Mouse (Mus musculus) hindbrain, embryonic 11.5 days (tissue): ENCODE measurements at regions not wholly inside any gene's neighbourhood (a gene's known extent, or its start where the extent isn't known, plus 50 kb on each side); places are given as distances from the start of the nearest gene placed in this dataset.

Source experiments
- ATAC-seq: fragments of 200-750 bp; cut with Nextera tagmentation; 2 replicates; pipeline ENCODE4 v1.8.0; 2017; ENCODE audit warnings: mild to moderate bottlenecking, moderate TSS enrichment, moderate library complexity; ENCODE audit not compliant: low FRiP score
- DNase-seq: peaks from one replicate; pipeline ENCODE4 v3.0.0-alpha.2; 2015; ENCODE audit warnings: low spot score
- H3K27ac ChIP-seq: fragments of 300-500 bp; sonication (generic); 2 replicates; pipeline ENCODE4 v1.5.1; 2014; ENCODE audit warnings: mild to moderate bottlenecking, low read depth, low read length
- H3K27me3 ChIP-seq: fragments of 300-500 bp; sonication (generic); 2 replicates; pipeline ENCODE4 v1.6.1; 2014; ENCODE audit warnings: mild to moderate bottlenecking, low read length, moderate library complexity, mixed read lengths; ENCODE audit not compliant: control insufficient read depth, insufficient read depth
- H3K36me3 ChIP-seq: fragments of 300-500 bp; sonication (generic); 2 replicates; pipeline ENCODE4 v1.6.1; 2014; ENCODE audit warnings: mild to moderate bottlenecking, low read length, moderate library complexity, mixed read lengths; ENCODE audit not compliant: control insufficient read depth, insufficient read depth
- H3K4me1 ChIP-seq: fragments of 300-500 bp; sonication (generic); replicated peaks from 2 replicates; pipeline ENCODE4 v1.6.1; 2014; ENCODE audit warnings: low read length, mixed read lengths; ENCODE audit not compliant: control insufficient read depth, insufficient read depth
- H3K4me2 ChIP-seq: fragments of 300-500 bp; sonication (generic); replicated peaks from 2 replicates; pipeline ENCODE4 v1.6.1; 2014; ENCODE audit warnings: mild to moderate bottlenecking, low read depth, low read length
- H3K4me3 ChIP-seq: fragments of 300-500 bp; sonication (generic); 2 replicates; pipeline ENCODE4 v1.5.1; 2014; ENCODE audit warnings: low read depth, low read length
- H3K9ac ChIP-seq: fragments of 300-500 bp; sonication (generic); 2 replicates; pipeline ENCODE4 v1.6.1; 2014; ENCODE audit warnings: low read depth, low read length
- H3K9me3 ChIP-seq: fragments of 300-500 bp; sonication (generic); 2 replicates; pipeline ENCODE4 v1.6.1; 2016; ENCODE audit warnings: low read length; ENCODE audit not compliant: control insufficient read depth
- WGBS: fragments of 180-500 bp; shearing (Covaris S2); extraction: QIAGEN DNeasy Blood & Tissue Kit; methylation state at CpG from one replicate; pipeline ENCODE4 v1.1.7; 2014; 5-methylcytosine and 5-hydroxymethylcytosine counted together

- Histone ChIP-seq H3K4me1 (no peaks in the 10 kb centered on the region), H3K9ac (no peak overlapping the region), H3K4me3 (no peak overlapping the region), H3K4me2 (no peak overlapping the region), H3K27ac (no peak overlapping the region), H3K9me3 (no peaks in the 10 kb centered on the region), H3K27me3 (no peaks in the 10 kb centered on the region), H3K36me3 (no peaks in the 10 kb centered on the region)
- WGBS, result 71% methylated on average over 6 of the region's 6 CpGs
- no peak for ATAC-seq
- no peak for DNase-seq
Observed at GRCm38 (mm10) chr12:78066024-78066423, 128.0 kb upstream of the Gm6657 start.

- no peaks in the 10 kb centered on the region for H3K27me3 ChIP-seq
- ATAC-seq, result no peak
- no peaks in the 10 kb centered on the region for H3K4me1 ChIP-seq
- no peak overlapping the region for H3K4me3 ChIP-seq
- H3K27ac ChIP-seq, result no peak overlapping the region
- no peaks in the 10 kb centered on the region for H3K9me3 ChIP-seq
- H3K36me3 ChIP-seq, result no peaks in the 10 kb centered on the region
- DNase-seq, result no peak
- H3K4me2 ChIP-seq, result no peak overlapping the region
- 81% methylated on average over 9 of the region's 9 CpGs for WGBS
- no peak overlapping the region for H3K9ac ChIP-seq
Observed at GRCm38 (mm10) chr12:78072935-78073334, 121.1 kb upstream of the Gm6657 start.

- Histone ChIP-seq H3K27ac (no peak overlapping the region), H3K36me3 (no peaks in the 10 kb centered on the region), H3K4me2 (no peak overlapping the region), H3K9ac (no peak overlapping the region), H3K9me3 (no peaks in the 10 kb centered on the region), H3K4me3 (no peak overlapping the region), H3K27me3 (no peaks in the 10 kb centered on the region), H3K4me1 (no peaks in the 10 kb centered on the region)
- DNase-seq, result no peak
- no peak for ATAC-seq
- WGBS, result 87% methylated on average over 8 of the region's 8 CpGs
Observed at GRCm38 (mm10) chr12:78074290-78074802, 119.7 kb upstream of the Gm6657 start.

- Histone ChIP-seq H3K4me3 (no peak overlapping the region), H3K36me3 (no peaks in the 10 kb centered on the region), H3K4me2 (no peak overlapping the region), H3K27ac (no peak overlapping the region), H3K9ac (no peak overlapping the region), H3K27me3 (no peaks in the 10 kb centered on the region), H3K4me1 (no peaks in the 10 kb centered on the region), H3K9me3 (no peaks in the 10 kb centered on the region)
- ATAC-seq, result no peak
- WGBS, result 52% methylated on average over 5 of the region's 5 CpGs
- DNase-seq, result no peak
Observed at GRCm38 (mm10) chr12:78077285-78077684, 116.8 kb upstream of the Gm6657 start.

GRCm38 (mm10) chr12:78082163-78082562 is 111.9 kb upstream of the Gm6657 start:
- Histone ChIP-seq H3K4me1 (no peaks in the 10 kb centered on the region), H3K27ac (no peak overlapping the region), H3K4me2 (no peak overlapping the region), H3K27me3 (no peaks in the 10 kb centered on the region), H3K9me3 (no peaks in the 10 kb centered on the region), H3K9ac (no peak overlapping the region), H3K4me3 (no peak overlapping the region), H3K36me3 (no peaks in the 10 kb centered on the region)
- ATAC-seq, result no peak
- WGBS, result 83% methylated on average over 1 of the region's 1 CpGs
- no peak for DNase-seq

GRCm38 (mm10) chr12:78086016-78086415 is 108.0 kb upstream of the Gm6657 start:
- no peak overlapping the region for H3K27ac ChIP-seq
- H3K36me3 ChIP-seq, result no peaks in the 10 kb centered on the region
- 90% methylated on average over 5 of the region's 5 CpGs for WGBS
- DNase-seq (no peak), ATAC-seq (no peak)
- no peaks in the 10 kb centered on the region for H3K4me1 ChIP-seq
- H3K9me3 ChIP-seq, result no peaks in the 10 kb centered on the region
- H3K27me3 ChIP-seq, result no peaks in the 10 kb centered on the region
- H3K9ac ChIP-seq, result no peak overlapping the region
- H3K4me3 ChIP-seq, result no peak overlapping the region
- H3K4me2 ChIP-seq, result no peak overlapping the region

GRCm38 (mm10) chr12:78087921-78088320 is 106.1 kb upstream of the Gm6657 start:
- Histone ChIP-seq H3K27ac (no peak overlapping the region), H3K4me3 (no peak overlapping the region), H3K9ac (no peak overlapping the region), H3K36me3 (no peaks in the 10 kb centered on the region), H3K4me1 (no peaks in the 10 kb centered on the region), H3K9me3 (no peaks in the 10 kb centered on the region), H3K4me2 (no peak overlapping the region), H3K27me3 (no peaks in the 10 kb centered on the region)
- DNase-seq (no peak), ATAC-seq (no peak)
- 68% methylated on average over 1 of the region's 1 CpGs for WGBS

- Histone ChIP-seq H3K4me1 (no peaks in the 10 kb centered on the region), H3K4me3 (no peak overlapping the region), H3K9ac (no peak overlapping the region), H3K27ac (no peak overlapping the region), H3K36me3 (no peaks in the 10 kb centered on the region), H3K9me3 (no peaks in the 10 kb centered on the region), H3K27me3 (no peaks in the 10 kb centered on the region), H3K4me2 (no peak overlapping the region)
- no peak for ATAC-seq
- 83% methylated on average over 4 of the region's 4 CpGs for WGBS
- no peak for DNase-seq
Observed at GRCm38 (mm10) chr12:78094471-78094870, 99.6 kb upstream of the Gm6657 start.

GRCm38 (mm10) chr12:78095352-78095751 is 98.7 kb upstream of the Gm6657 start:
- Histone ChIP-seq H3K9ac (no peak overlapping the region), H3K27ac (no peak overlapping the region), H3K4me1 (no peaks in the 10 kb centered on the region; the same call in 1 of the 2 replicates), H3K4me2 (no peak overlapping the region), H3K4me3 (no peak overlapping the region), H3K27me3 (no peaks in the 10 kb centered on the region), H3K9me3 (no peaks in the 10 kb centered on the region), H3K36me3 (no peaks in the 10 kb centered on the region)
- 83% methylated on average over 2 of the region's 2 CpGs for WGBS
- DNase-seq (no peak), ATAC-seq (no peak)
